ENCODE assay signal across 12 mouse cellular contexts in the genomic region with DNA sequence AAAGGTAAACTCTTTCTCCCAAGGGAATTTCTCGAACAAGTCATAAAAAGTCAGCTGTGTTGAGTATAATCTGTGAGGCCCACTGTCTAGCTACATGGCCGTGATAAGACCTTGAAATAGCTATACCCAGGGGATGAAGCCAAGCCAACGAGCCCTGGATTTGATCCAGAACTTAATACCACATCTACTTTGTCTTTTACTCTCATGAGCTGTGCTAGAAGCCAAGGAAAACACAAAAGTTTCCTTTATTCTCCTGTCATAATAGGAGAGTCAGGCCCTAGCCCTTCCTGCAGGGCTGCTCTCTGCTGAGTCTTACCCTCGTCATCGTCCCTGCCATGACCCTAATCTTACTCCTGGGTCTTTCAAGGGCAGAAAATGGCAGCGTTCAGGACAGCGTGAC. TPM values are rescaled to one million over a fixed set of nuclear protein-coding genes. Genes with fewer than 3 reads are reported as not detected.
DNase-seq lines count a peak whose midpoint lies in the region; ATAC-seq and TF ChIP-seq lines count a peak whose summit lies in the region.
"Had no signal": no experiment of that assay in that cellular context is flagged by ENCODE, and none has a peak within 500 bp of the region (broad histone marks: within the 10 kb centered on the region; RNA-seq: fewer than 3 reads in every experiment).

No protein-coding gene starts in this region.

- H3K27ac ChIP-seq in kidney, postnatal 0 days = no peak overlapping the region
- peak overlapping the region in 1 of 2 experiments; percentile 16; a peak in 1 of 4 replicates for H3K27ac ChIP-seq in heart, embryonic 14.5 days (replicated peaks in 1 of 2; ENCODE audit: control insufficient read depth in 1 of 2, insufficient read depth in 1 of 2, low read depth in 2 of 2, low read length in 2 of 2)
- H3K27ac ChIP-seq: forebrain, embryonic 10.5 days; hindbrain, embryonic 12.5 days; limb, embryonic 12.5 days had no signal

- no peak for TF ChIP-seq CTCF in kidney, postnatal 0 days (IDR thresholded peaks at IDR 0.05; ENCODE audit: low read depth)

- ATAC-seq in kidney, postnatal 0 days (replicated peaks; ENCODE audit: low FRiP score, low read depth) = no peak
- ATAC-seq in heart, embryonic 14.5 days (ENCODE audit: insufficient number of reproducible peaks, insufficient read depth, low FRiP score, low read depth) = peak; percentile 84
- 0 out of 2 replicates have a peak, but pooled peaks have one; percentile 55 for ATAC-seq in megakaryocyte-erythroid progenitor cell, adult 5-6 weeks (replicated peaks; ENCODE audit: low FRiP score, low TSS enrichment, poor library complexity, severe bottlenecking)

- peak; percentile 23 for DNase-seq in kidney, postnatal 0 days (ENCODE audit: low spot score)
- DNase-seq in kidney, adult 18-20 months = no peak
- peak; percentile 60 for DNase-seq in adrenal gland, postnatal 14 days
- no peak for DNase-seq in embryo, embryonic 10.5 days (ENCODE audit: low spot score)
- DNase-seq in spleen, adult 12 weeks (ENCODE audit: low spot score) = no peak
- DNase-seq: cerebellum, postnatal 36 days; lung, postnatal 10 days had no signal

- no peaks in the 10 kb centered on the region for H3K4me1 ChIP-seq in kidney, postnatal 0 days (replicated peaks; ENCODE audit: insufficient read depth, low read length)
- peaks cover 0 to 12% of the 10 kb centered on the region in 2 experiments for H3K4me1 ChIP-seq in heart, embryonic 14.5 days (ENCODE audit: control insufficient read depth in 2 of 2, insufficient read depth in 2 of 2, low read length in 2 of 2)
- H3K4me1 ChIP-seq: forebrain, embryonic 10.5 days; hindbrain, embryonic 12.5 days; limb, embryonic 12.5 days had no signal

- H3K9ac ChIP-seq in kidney, postnatal 0 days (ENCODE audit: low read depth, low read length) = no peak overlapping the region
- H3K9ac ChIP-seq in heart, embryonic 14.5 days (ENCODE audit: low read length) = no peak overlapping the region
- H3K9ac ChIP-seq: hindbrain, embryonic 12.5 days; limb, embryonic 12.5 days had no signal

- H3K9me3 ChIP-seq in kidney, postnatal 0 days (replicated peaks; ENCODE audit: low read length) = no peaks in the 10 kb centered on the region
- no peaks in the 10 kb centered on the region for H3K9me3 ChIP-seq in heart, embryonic 14.5 days (ENCODE audit: control insufficient read depth, low read length)
- H3K9me3 ChIP-seq: forebrain, embryonic 10.5 days; hindbrain, embryonic 12.5 days; limb, embryonic 12.5 days had no signal

- 45% methylated on average over 7 of the region's 7 CpGs for WGBS in kidney, postnatal 0 days
- 30% methylated on average over 7 of the region's 7 CpGs for WGBS in heart, embryonic 14.5 days

- no peak overlapping the region for H3K4me3 ChIP-seq in kidney, postnatal 0 days (replicated peaks; ENCODE audit: low read depth, low read length)
- H3K4me3 ChIP-seq in heart, embryonic 14.5 days (ENCODE audit: control insufficient read depth in 1 of 2, insufficient read depth in 1 of 2, low read depth in 1 of 2, low read length in 2 of 2) = no peak overlapping the region
- H3K4me3 ChIP-seq: forebrain, embryonic 10.5 days; hindbrain, embryonic 12.5 days; limb, embryonic 12.5 days had no signal

- no peaks in the 10 kb centered on the region for H3K27me3 ChIP-seq in kidney, postnatal 0 days (ENCODE audit: insufficient read depth, low read length)
- H3K27me3 ChIP-seq in heart, embryonic 14.5 days (ENCODE audit: control insufficient read depth, insufficient read depth, low read length) = no peaks in the 10 kb centered on the region; the same call in 1 of the 2 replicates
- H3K27me3 ChIP-seq: hindbrain, embryonic 12.5 days; limb, embryonic 12.5 days had no signal

- no peaks in the 10 kb centered on the region for H3K36me3 ChIP-seq in kidney, postnatal 0 days (ENCODE audit: insufficient read depth, low read length)
- no peaks in the 10 kb centered on the region for H3K36me3 ChIP-seq in heart, embryonic 14.5 days (ENCODE audit: control insufficient read depth, insufficient read depth, low read length)
- H3K36me3 ChIP-seq: forebrain, embryonic 10.5 days; hindbrain, embryonic 12.5 days; limb, embryonic 12.5 days had no signal

- no peak overlapping the region for H3K4me2 ChIP-seq in kidney, postnatal 0 days (ENCODE audit: low read length)
- H3K4me2 ChIP-seq in heart, embryonic 14.5 days (ENCODE audit: low read length) = peak overlapping the region; percentile 28; the same call in 1 of the 2 replicates
- H3K4me2 ChIP-seq: hindbrain, embryonic 12.5 days; limb, embryonic 12.5 days had no signal

RNA-seq across cellular contexts. Expression of gene Fam69a, which starts 28.5 kb away (rescaled TPM):
- polyA plus RNA-seq in kidney, postnatal 0 days (2015; fragmentation: Nextera tagmentation; extraction: Ambion mirVana) = 23.6 and 27.4 TPM in 2 replicates
- total RNA-seq in adrenal gland, postnatal 14 days (2021) = 15.5 and 18.4 TPM in 2 replicates
- 18.4 and 19.8 TPM in 2 replicates for polyA plus RNA-seq in heart, embryonic 14.5 days (2014; fragmentation: Nextera tagmentation; extraction: Ambion mirVana)
- total RNA-seq in megakaryocyte-erythroid progenitor cell, adult 5-6 weeks (2014; fragmentation: Nextera tagmentation) = 29.1 and 44.1 TPM in 2 replicates
- total RNA-seq in megakaryocyte-erythroid progenitor cell, adult 5-6 weeks (2017) = 19.2 and 23.6 TPM in 2 replicates

RNA-seq across cellular contexts. Expression of gene Mtf2, which starts 50.1 kb away (rescaled TPM):
- polyA plus RNA-seq in kidney, postnatal 0 days (2015; fragmentation: Nextera tagmentation; extraction: Ambion mirVana) = 65.8 and 70.4 TPM in 2 replicates
- 22.7 and 27.9 TPM in 2 replicates for total RNA-seq in adrenal gland, postnatal 14 days (2021)
- polyA plus RNA-seq in heart, embryonic 14.5 days (2014; fragmentation: Nextera tagmentation; extraction: Ambion mirVana) = 63.6 and 68.3 TPM in 2 replicates
- total RNA-seq in megakaryocyte-erythroid progenitor cell, adult 5-6 weeks (2014; fragmentation: Nextera tagmentation) = 43.2 and 50.0 TPM in 2 replicates
- 72.6 and 87.5 TPM in 2 replicates for total RNA-seq in megakaryocyte-erythroid progenitor cell, adult 5-6 weeks (2017)

Comparison
In these comparisons a context has a peak if more than half of its experiments do, and no peak if none do; other contexts are left out.
1. DNase-seq: peak in kidney, postnatal 0 days (single experiment) and adrenal gland, postnatal 14 days (single experiment); none in kidney, adult 18-20 months (single experiment), embryo, embryonic 10.5 days (single experiment) and spleen, adult 12 weeks (single experiment).